Mouse (Mus musculus): Measurements from ENCODE around the gene Parp12. TPM values are rescaled to one million over a fixed set of nuclear protein-coding genes. Genes with fewer than 3 reads are reported as not detected.

Parp12 gene
- total RNA-seq (2021), result 1 to 10 TPM; 3.4 to 3.5 TPM
- long read RNA-seq, experiment 1, partial matches to known transcripts, result 1 of 6 reads
- long read RNA-seq, experiment 1, other reads (novel, unspliced or antisense), result 3 of 6 reads
- long read RNA-seq, experiment 2, transcript Parp12-201 (12 exons, 3,231 nt), result major isoform, 5 of 5 reads
- long read RNA-seq, experiment 2, partial matches to known transcripts, result 0 of 5 reads
- long read RNA-seq, experiment 2, other reads (novel, unspliced or antisense), result 0 of 5 reads

DNA sequence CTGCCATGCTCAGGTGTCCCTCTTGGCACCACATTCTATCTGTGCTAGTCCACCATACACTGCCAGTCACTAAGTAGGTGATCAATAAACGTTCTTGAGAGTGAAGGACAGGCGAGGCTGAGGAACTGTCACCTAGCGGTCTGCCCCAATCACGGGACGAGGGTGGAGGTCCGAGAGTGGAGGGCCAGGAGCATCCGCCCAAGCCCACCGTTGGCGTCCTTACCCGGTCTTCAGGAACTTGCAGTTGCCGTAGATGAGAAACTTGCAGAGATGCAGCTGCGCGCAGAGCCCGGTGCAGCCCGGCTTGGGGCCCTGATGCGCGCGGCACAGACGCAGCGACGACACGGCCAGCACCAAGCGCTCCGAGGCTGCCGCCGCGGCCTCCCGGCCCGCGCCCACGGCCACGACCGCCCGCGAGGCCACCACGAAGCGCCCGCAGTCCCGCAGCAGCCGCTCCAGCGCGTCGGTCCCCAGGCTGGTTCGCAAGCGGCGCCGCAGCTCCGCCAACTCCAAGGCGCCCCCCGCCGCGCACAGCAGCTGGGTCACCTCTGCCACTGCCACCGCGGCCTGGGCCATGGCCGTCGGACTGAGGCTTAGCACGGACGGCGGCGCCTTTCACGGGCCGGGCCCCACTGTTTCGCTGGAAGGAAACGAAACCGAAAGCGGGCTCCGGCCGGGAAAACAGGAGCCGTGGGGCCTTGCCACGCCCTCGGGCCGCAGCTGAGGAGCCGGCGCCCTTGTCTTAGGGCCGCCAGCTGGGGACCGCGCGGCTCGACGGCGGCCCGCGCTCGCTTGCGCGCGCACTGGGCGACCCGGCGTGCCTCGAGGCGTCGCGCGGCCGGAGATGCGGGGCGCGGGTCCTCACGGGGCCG lies at the start of gene Parp12:
Gene Parp12 (minus strand): TSS at position 766 of the 872 bp plus-strand sequence.
- peak; percentile 82 for DNase-seq

DNA sequence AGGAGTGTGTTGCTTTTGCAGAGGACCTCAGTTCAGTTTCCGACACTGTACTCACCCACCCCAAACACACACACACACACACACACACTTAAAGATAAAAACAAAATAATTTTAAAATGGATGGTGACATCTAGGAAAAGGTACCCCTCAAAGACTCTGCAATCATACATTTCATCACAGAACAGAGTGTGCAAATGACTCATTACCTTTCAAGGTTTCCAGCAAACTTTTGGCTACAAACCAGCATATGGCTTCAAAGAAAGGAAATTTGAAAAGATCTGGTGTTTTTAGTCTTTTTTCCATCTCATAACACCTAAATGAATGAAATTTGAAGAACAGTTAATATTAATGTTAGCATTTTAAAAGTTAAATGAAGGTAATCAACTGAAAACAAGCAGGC lies 46.7 kb upstream of the Parp12 start:
- no peak for DNase-seq

DNA sequence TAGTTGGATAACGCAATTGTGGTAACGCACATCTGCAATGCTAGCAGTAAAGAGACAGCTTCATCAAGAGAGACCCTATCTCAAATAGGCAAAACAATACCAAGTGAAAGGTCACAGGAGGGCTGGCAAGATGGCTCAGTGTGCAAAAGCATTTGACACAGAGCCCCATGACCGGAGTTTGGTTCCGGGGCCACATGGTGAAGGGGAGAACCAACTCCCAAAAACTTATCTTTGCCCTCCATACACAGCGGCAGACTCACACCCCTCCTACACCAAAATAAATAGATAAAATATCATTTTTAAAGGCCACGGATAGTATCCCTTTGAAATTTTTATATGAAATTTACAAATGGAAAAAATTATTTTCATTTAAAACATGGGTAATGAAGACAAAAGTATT lies 43.8 kb upstream of the Parp12 start:
- DNase-seq, result no peak

DNA sequence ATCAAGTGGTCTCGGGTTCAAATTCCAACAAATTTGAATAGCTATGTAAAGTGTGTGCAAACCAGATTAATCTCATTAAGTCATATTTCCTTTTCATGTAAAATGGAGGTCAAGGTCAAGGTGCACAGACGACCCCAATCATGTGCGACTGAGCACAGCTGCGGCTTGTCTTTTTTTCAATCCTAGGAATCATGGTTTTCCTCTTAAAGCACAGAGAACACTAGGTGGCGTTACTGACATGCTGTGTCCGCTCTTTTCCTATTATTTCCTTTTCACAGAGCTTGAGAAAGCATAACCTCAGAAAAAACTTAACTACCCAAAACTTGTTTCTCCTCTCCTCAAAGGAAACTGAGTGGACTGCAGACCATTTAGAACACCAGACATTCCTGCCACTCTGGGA lies 27.9 kb upstream of the Parp12 start:
- no peak for DNase-seq

- no peak for DNase-seq
Measured at GRCm38 (mm10) chr6:39132556-39132955, 14.4 kb upstream of the Parp12 start.

DNA sequence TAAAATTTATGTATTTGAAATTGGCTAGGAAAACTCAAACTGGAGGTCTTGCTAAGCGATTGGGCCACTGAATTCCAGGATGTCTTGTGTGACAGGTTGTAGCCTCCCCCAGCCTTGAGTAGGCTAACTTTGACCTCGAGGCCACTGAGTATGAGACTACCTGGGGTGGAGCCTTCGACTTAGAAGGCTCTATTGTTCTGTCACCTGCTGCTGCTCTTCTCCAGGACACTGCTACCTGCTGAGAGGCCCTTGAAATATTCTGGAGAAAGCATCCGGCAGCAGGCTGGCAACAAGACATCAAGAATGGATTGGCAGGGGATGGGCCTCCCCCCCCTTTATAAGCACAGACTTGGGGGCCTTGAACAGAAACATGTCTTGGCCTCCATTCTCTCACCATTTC lies 13.3 kb upstream of the Parp12 start:
- no peak for DNase-seq

GRCm38 (mm10) chr6:39124719-39125118 lies 6.6 kb upstream of the Parp12 start:
- DNase-seq, result no peak

DNA sequence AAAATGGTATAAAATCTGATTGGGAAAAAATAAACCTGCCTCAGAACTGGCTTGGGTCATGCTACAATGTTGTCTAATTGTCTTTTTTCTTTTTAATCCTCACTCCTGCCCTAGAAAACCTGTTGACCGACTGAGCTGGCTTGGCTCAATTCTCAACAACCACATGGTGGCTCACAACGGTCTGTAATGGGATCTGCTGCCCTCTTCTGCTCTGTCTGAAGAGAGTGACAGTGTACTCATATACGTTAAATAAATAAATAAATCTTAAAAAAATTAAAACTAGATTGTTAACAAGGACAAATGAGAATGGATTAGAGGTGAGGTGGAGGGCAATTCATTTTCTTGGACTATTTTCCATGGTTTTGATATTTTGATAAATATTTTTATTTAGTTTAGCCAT lies 2.5 kb upstream of the Parp12 start:
- DNase-seq, result no peak

GRCm38 (mm10) chr6:39118456-39118881 lies 320 bp upstream of the Parp12 start:
- DNase-seq, result no peak

DNA sequence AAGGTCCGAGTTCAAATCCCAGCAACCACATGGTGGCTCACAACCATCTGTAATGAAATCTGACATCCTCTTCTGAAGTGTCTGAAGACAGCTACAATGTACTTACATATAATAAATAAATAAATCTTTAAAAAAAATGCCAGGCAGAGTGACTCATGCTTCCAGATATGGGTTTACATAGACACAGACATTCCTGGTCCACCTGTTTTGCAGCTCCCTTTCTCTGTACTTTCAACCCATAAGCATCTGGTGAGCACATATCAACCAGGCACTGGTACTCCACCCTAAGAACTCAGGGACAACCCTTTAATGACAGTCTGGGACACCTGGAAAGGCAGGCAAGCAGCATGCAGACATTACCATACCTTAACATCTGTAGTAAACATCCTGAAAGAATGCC lies 2.7 kb downstream of the Parp12 start:
- no peak for DNase-seq

DNA sequence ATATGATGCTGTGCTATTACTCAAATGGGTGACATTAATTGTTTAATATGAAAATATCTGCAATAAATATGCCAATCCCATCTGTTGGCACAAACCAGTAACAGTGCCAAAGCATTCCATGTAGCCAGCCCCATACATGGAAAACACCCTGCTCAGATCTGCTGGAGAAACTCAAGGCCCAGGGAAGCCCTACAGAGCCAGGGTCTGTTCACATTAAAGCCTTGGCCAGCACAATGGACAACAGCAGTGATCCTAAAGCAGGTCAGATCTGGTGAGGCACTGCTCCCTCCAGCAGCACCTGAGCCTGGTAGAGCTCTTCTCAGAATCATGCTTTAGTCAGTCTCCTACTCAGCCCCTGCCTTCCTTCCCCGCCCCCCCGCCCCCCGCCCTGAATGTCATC lies 5.0 kb downstream of the Parp12 start:
- no peak for DNase-seq

GRCm38 (mm10) chr6:39112701-39113100 lies 5.4 kb downstream of the Parp12 start:
- no peak for DNase-seq

DNA sequence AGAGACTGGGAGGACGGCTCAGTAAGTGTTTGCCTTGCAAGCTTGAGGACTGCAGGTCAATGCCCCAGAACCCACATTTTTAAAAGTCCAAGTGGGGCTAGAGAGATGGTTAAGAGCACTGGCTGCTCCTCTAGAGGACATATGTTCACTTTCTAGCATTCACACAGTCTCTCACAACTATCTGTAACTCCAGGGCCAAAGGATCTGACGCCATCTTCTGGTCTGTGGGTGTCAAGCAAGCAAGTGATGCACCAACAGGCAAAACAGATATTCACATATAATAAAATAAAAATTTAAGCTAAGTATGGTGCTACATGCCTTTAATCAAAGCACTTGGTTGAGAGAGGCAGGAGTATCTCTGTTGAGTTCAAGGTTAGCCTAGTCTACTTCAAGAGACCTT lies 11.3 kb downstream of the Parp12 start:
- DNase-seq, result no peak

DNA sequence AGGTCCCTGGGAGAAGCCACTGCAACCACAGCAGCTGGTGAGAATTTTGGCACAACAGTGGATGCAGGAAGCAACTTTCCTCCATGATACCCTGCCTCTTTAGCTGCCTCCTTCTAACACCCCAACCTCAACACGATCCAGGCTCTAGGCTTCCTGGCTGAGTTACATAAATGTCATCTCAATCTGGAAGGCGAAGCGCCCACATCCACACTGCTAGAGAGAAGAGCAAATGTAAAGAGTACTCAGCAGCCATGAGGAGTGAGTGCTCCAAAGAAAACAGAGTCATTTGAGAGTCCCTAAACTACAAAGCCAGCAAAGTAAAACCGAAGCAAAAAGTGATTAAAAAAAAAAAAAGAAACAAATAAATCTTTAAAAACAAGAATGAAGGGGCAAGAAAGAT lies 13.5 kb downstream of the Parp12 start:
- DNase-seq, result no peak

DNA sequence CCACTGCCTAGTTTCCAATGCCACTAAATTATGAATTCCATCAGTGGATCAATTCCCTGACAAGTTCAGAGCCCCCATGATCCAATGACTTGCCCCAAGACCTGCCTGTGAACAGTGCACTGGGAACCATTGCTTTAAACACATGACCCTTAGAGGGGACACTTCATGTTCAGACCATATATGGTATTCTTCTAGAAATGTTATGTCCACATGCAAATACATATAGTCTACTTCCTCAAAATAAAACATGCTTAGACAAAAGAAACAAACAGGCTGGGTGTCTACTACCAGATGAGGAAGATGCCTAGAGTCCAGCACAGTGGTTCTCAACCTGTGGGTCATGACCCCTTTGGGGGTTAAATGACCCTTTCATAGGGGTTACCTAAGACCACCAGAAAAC lies 41.7 kb downstream of the Parp12 start:
- DNase-seq, result no peak

DNA sequence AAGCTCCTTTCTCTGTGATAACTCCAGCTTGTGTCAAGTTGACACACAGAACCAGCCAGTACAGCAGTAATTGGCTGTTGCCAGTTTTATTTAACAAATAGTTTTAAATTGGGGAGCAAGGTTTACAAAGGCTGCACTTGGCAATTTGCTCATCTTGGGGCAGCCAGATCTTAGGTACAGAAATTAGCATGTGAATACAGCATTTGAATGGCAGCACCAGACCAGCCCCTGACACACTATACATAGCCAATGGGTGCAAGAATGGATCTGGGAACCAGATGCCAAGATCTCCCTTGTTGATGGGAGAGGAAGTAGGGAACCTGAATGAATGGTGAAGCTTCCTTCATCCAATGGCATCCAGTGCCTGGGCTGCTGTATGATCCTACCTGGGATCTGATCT lies 44.0 kb downstream of the Parp12 start:
- DNase-seq, result no peak

DNA sequence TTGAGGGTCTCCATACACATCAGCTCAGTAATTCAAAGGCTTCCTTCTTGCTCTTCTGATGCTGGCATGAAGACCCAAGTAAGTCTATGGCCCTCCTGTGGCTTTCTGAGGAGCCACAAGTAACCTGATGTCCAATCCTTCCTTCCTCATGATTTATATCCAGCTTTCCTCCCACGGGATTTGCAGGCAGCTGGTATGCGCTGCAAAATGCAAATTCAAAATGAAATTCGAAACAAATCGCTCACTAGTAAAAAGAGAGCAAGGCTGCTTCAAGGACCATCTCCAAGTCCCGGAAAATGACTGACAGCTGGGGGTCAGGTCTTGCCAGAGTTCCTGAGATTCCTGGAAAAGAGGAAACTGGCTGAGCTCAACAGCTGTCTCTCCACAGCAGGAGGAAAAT lies 45.5 kb downstream of the Parp12 start:
- no peak for DNase-seq

- peak; percentile 22 for DNase-seq
Measured at GRCm38 (mm10) chr6:39066935-39067578, 51.1 kb downstream of the Parp12 start.

- DNase-seq, result no peak
Measured at GRCm38 (mm10) chr6:39063541-39063940, 54.6 kb downstream of the Parp12 start.

- DNase-seq, result no peak
Measured at GRCm38 (mm10) chr6:39061180-39061579, 57.0 kb downstream of the Parp12 start.

GRCm38 (mm10) chr6:39059547-39060497 lies 58.3 kb downstream of the Parp12 start:
- DNase-seq, result no peak

DNA sequence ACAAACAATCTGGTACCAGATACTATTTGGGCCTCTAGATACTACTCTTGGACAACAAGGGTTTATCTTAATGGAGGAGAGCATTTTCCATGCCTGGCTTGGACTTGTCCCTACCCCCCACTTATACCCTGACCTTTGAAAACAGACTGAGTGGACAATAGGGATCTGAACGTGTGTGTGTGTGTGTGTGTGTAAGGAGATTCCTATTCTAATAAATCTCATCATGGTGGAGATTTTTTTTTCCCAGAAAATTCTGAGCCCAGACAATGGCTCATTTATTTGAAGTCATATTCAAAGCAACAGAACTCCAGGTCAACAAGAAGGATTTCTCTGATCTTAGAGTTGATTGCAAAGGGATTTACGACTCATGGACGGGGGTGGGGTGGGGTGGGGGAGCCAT lies 59.2 kb downstream of the Parp12 start:
- DNase-seq, result no peak

All from gastrocnemius, postnatal 25 days (tissue).